Mouse (Mus musculus) forebrain, postnatal 0 days (tissue): Measurements from ENCODE around the gene Bckdk. TPM values are rescaled to one million over a fixed set of nuclear protein-coding genes. Genes with fewer than 3 reads are reported as not detected.

Source experiments
- ATAC-seq: fragments of 200-750 bp; cut with Nextera tagmentation; 2 replicates; pipeline ENCODE4 v1.8.0; 2017; ENCODE audit warnings: mild to moderate bottlenecking, moderate library complexity
- DNase-seq: peaks from one replicate; pipeline ENCODE4 v3.0.0-alpha.2; 2015
- H3K27ac ChIP-seq: fragments of 300-500 bp; sonication (generic); 2 replicates; pipeline ENCODE4 v1.5.1; 2014; ENCODE audit warnings: low read depth, mild to moderate bottlenecking, antibody characterized with exemption, low read length, moderate library complexity, mixed read lengths
- H3K27me3 ChIP-seq: fragments of 300-500 bp; sonication (generic); 2 replicates; pipeline ENCODE4 v1.6.1; 2014; ENCODE audit warnings: mild to moderate bottlenecking, low read length, mixed read lengths; ENCODE audit not compliant: insufficient read depth
- H3K36me3 ChIP-seq: fragments of 300-500 bp; sonication (generic); 2 replicates; pipeline ENCODE4 v1.6.1; 2014; ENCODE audit warnings: mild to moderate bottlenecking, moderate library complexity; ENCODE audit not compliant: insufficient read depth
- H3K4me1 ChIP-seq: fragments of 300-500 bp; sonication (generic); 2 replicates; pipeline ENCODE4 v1.6.1; 2014; ENCODE audit warnings: antibody characterized with exemption; ENCODE audit not compliant: insufficient read depth
- H3K4me2 ChIP-seq: fragments of 300-500 bp; sonication (generic); 2 replicates; pipeline ENCODE4 v1.6.1; 2014; ENCODE audit warnings: low read depth, mild to moderate bottlenecking, moderate library complexity
- H3K4me3 ChIP-seq: fragments of 300-500 bp; sonication (generic); 2 replicates; pipeline ENCODE4 v1.5.1; 2014; ENCODE audit warnings: low read depth, low read length, mixed read lengths
- H3K9ac ChIP-seq: fragments of 300-500 bp; sonication (generic); 2 replicates; pipeline ENCODE4 v1.6.1; 2014; ENCODE audit warnings: mild to moderate bottlenecking
- H3K9me3 ChIP-seq: fragments of 300-500 bp; sonication (generic); 2 replicates; pipeline ENCODE4 v1.6.1; 2016; ENCODE audit warnings: low read length
- CTCF ChIP-seq: sonication (generic); IDR thresholded peaks from 2 replicates; pipeline ENCODE4 v1.5.1; 2016; ENCODE audit warnings: antibody characterized with exemption, control low read depth, low read depth
- WGBS: fragments of 180-500 bp; shearing (Covaris S2); extraction: QIAGEN DNeasy Blood & Tissue Kit; methylation state at CpG from one replicate; pipeline ENCODE4 v1.1.7; 2014; 5-methylcytosine and 5-hydroxymethylcytosine counted together
- polyA plus RNA-seq: library from polyadenylated mRNA; unstranded; fragments of >200 nt; fragmentation: Nextera tagmentation; extraction: Ambion mirVana; gene quantifications from 2 replicates; pipeline ENCODE4 v1.2.1, GENCODE M21; 2015
- total RNA-seq: library from RNA; depleted of rRNA; stranded (reverse); fragments of >200 nt; gene quantifications from 2 replicates; pipeline ENCODE4 v1.2.3, GENCODE M21; 2014

Gene Bckdk
- total and polyA plus RNA-seq, 2 experiments from 2014 or later: 43.0 to 66.8 TPM

DNA sequence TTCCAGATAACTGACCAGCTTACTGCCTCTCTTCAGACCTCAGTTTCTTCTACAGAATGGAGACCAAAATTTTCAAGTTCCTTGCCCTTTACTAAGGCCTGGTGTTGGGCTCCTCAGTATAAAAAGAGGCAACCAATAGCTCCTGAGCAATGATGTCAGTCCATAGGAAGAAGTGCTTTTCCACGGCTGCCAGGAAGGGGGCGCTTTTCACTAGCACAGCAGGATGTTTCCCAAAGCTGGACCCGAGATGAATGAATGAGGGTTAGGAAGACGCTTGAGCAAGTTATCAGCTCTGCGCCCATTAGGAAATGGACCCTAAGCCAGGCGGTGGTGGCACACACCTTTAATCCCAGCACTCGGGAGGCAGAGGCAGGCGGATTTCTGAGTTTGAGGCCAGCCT, 17.6 kb downstream of the Bckdk start:
- Histone ChIP-seq H3K9me3 (no peaks in the 10 kb centered on the region), H3K4me3 (no peak overlapping the region), H3K4me1 (no peaks in the 10 kb centered on the region), H3K27me3 (no peaks in the 10 kb centered on the region), H3K4me2 (no peak overlapping the region), H3K36me3 (peaks cover 52% of the 10 kb centered on the region), H3K9ac (no peak overlapping the region), H3K27ac (no peak overlapping the region)
- 67% methylated on average over 8 of the region's 8 CpGs for WGBS
- ATAC-seq: no peak
- peak; percentile 11 for DNase-seq
- TF ChIP-seq CTCF: peak; percentile 52

DNA sequence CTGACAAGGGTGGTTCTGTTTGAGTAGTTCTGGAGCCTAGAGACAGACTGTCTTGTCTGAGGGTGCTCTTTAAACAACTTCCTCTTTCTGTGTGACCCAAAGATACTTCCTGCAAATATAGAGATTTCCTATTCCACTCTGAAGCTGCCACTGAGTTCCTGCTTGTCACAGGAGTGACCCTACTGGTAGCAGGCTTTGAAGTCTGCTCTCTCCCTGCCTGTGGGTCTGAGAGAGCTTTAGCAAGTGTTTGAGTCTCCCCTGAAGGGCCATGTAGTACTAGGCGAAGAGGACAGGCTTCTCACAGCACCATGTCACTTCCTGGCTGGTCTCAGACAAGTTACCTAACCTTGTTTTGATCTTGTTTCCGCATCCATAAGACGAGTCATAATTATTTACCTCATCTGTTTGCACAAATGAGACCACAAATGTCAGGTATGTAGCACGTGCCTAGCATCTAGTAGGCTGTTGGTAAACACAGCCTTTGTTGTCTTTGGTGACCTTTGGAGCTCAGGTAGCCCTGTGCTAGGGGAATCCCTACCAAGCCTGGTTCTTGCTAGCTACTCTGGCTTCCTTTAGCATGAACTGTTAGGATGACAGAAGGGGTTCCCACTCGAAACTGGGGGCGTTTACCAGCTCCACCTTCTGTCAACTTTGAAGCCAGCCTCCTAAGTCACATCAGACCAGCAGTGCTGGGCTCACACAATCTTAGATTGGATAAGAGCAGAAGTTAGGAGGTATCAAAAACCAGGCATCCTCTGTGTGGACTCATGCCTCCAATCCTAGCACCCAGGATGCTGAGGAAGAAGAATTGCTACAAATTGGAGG, 18.8 kb downstream of the Bckdk start:
- H3K4me2 ChIP-seq: no peak overlapping the region
- no peaks in the 10 kb centered on the region for H3K27me3 ChIP-seq
- H3K9me3 ChIP-seq: no peaks in the 10 kb centered on the region
- no peak for TF ChIP-seq CTCF
- no peak overlapping the region for H3K4me3 ChIP-seq
- no peak for DNase-seq
- no peak overlapping the region for H3K9ac ChIP-seq
- WGBS: 84% methylated on average over 6 of the region's 6 CpGs
- H3K36me3 ChIP-seq: peaks cover 49% of the 10 kb centered on the region
- no peak for ATAC-seq
- no peaks in the 10 kb centered on the region for H3K4me1 ChIP-seq
- no peak overlapping the region for H3K27ac ChIP-seq

DNA sequence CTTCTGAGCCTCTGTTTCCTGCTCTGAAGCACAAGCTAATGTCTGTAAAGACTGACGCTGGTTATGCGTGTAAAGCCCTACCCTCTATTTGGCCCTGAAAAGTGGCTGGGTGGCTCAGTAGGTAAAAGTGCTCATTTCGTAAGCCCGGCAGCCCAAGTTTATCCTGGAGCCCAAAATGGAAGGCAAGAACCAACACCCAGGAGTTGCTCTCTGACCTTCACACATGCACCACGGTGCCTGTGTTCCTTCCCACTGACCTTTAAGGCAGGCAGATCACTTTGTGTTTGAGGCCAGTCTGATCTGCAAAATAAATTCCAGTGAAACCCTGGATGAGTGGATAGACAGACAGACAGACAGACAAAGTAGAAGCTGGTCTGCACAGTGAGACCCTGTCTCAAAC, 19.8 kb downstream of the Bckdk start:
- no peak overlapping the region for H3K9ac ChIP-seq
- no peaks in the 10 kb centered on the region for H3K4me1 ChIP-seq
- ATAC-seq: no peak
- TF ChIP-seq CTCF: no peak
- no peak overlapping the region for H3K27ac ChIP-seq
- no peak overlapping the region for H3K4me2 ChIP-seq
- 89% methylated on average over 5 of the region's 5 CpGs for WGBS
- no peak overlapping the region for H3K4me3 ChIP-seq
- H3K36me3 ChIP-seq: peaks cover 49% of the 10 kb centered on the region
- DNase-seq: no peak
- no peaks in the 10 kb centered on the region for H3K9me3 ChIP-seq
- peaks cover 3% of the 10 kb centered on the region; the same call in 1 of the 2 replicates for H3K27me3 ChIP-seq

DNA sequence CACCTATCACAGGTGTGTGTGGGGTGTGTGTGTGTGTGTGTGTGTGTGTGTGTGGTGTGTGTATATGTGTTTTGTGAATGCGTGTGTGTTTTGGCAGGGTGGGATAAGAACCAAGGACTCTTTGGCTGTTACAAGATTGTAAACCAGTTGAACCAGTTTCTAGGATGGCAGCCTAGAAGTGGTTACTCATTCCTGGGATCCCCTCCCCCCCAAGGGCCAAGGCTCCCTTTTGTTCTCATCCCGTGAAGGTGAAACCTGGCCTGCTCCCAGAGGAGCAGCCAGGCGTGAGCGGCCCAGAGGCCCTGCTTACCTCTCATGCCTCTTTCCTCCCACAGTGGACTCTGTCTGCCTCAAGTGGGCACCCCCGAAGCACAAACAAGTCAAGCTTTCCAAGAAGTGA, 21.4 kb downstream of the Bckdk start:
- H3K4me3 ChIP-seq: no peak overlapping the region

DNA sequence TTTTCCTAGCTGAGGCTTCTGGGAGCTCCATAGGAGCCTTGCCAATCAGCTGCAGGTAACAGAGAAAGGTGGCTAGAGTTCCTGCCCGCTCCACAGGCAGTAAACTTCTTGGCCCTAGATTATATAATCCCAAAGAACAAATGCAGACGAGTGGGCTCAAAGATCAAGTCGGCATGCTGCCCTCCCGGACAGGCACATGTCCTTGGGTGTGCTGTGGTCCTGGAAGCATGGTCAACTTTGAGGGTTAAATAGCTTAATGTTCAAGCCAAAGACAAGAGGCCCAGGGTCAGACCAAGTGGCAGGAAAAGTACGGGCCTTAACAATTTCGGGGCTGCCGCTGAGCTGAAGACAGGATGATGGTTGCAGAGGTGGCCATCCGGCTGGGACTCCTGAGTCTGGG, 22.2 kb downstream of the Bckdk start:
- Histone ChIP-seq H3K9ac (no peak overlapping the region), H3K4me2 (no peak overlapping the region), H3K36me3 (peaks cover 36% of the 10 kb centered on the region), H3K9me3 (no peaks in the 10 kb centered on the region), H3K4me3 (no peak overlapping the region), H3K27ac (no peak overlapping the region), H3K4me1 (no peaks in the 10 kb centered on the region), H3K27me3 (peaks cover 10% of the 10 kb centered on the region; the same call in 1 of the 2 replicates)
- WGBS: 87% methylated on average over 8 of the region's 8 CpGs
- ATAC-seq (no peak), DNase-seq (no peak)
- TF ChIP-seq CTCF: no peak

More for the DNA sequence above, 21.4 kb downstream of the Bckdk start:
- no peak for TF ChIP-seq CTCF
- Histone ChIP-seq H3K9me3 (no peaks in the 10 kb centered on the region), H3K9ac (no peak overlapping the region), H3K4me2 (no peak overlapping the region), H3K4me1 (no peaks in the 10 kb centered on the region), H3K27ac (no peak overlapping the region), H3K27me3 (peaks cover 10% of the 10 kb centered on the region; the same call in 1 of the 2 replicates), H3K36me3 (peaks cover 41% of the 10 kb centered on the region)
- ATAC-seq: no peak
- 62% methylated on average over 5 of the region's 5 CpGs for WGBS
- no peak for DNase-seq

DNA sequence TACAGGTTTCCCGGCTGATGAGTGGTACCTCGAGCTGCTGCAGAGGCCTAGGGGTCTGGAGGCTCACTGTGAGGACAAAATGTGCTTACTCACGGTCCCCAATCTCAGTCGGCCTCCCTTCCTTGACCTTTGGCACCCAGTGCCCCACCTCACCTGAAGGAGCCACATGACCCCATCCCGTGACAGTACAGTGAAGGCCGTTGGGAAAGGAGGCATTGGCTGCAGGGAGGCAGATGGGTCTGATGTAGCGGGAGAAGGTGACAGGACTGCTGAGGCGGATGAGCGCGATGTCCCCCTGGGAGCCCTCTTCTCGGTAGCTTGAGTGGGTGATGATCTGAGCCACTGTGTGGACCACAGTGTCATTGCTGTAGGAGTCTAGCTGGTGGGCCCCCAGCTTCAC, 23.0 kb downstream of the Bckdk start:
- no peak overlapping the region for H3K4me3 ChIP-seq
- no peak for ATAC-seq
- H3K36me3 ChIP-seq: peaks cover 36% of the 10 kb centered on the region
- H3K9ac ChIP-seq: no peak overlapping the region
- no peaks in the 10 kb centered on the region for H3K9me3 ChIP-seq
- no peaks in the 10 kb centered on the region for H3K4me1 ChIP-seq
- H3K27ac ChIP-seq: no peak overlapping the region
- H3K27me3 ChIP-seq: peaks cover 10% of the 10 kb centered on the region; the same call in 1 of the 2 replicates
- no peak overlapping the region for H3K4me2 ChIP-seq
- no peak for TF ChIP-seq CTCF
- DNase-seq: no peak
- 92% methylated on average over 11 of the region's 11 CpGs for WGBS

DNA sequence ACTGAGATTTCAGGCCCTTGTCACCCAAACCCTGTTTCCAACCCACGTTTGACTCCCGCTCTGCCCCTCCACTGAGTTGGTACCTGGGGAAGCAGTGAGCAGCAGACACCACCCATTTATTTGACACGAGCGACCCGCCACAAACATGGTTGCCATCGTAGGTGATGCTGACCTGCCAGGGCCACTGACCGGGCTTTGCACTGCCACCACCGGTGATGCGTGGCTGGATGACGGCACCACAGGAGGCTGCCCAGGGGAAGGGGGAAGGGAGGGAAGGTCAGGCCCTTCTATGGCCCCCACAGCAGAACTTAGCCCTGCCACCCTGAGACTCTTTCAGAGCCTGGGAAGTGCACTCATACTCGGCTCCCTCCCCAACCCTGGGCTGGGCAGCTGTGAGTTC, 23.8 kb downstream of the Bckdk start:
- no peak overlapping the region for H3K4me3 ChIP-seq
- no peaks in the 10 kb centered on the region for H3K4me1 ChIP-seq
- no peak overlapping the region for H3K27ac ChIP-seq
- H3K9ac ChIP-seq: no peak overlapping the region
- no peak for ATAC-seq
- TF ChIP-seq CTCF: no peak
- no peak overlapping the region for H3K4me2 ChIP-seq
- peaks cover 10% of the 10 kb centered on the region; the same call in 1 of the 2 replicates for H3K27me3 ChIP-seq
- WGBS: 85% methylated on average over 11 of the region's 11 CpGs
- no peaks in the 10 kb centered on the region for H3K9me3 ChIP-seq
- peaks cover 36% of the 10 kb centered on the region for H3K36me3 ChIP-seq
- no peak for DNase-seq
